Mouse (Mus musculus): ENCODE results near the gene Ucn2.

Gene Ucn2

GRCm38 (mm10) chr9:108992620-108993361 is 7.0 kb downstream of the Ucn2 start:
- no peak for DNase-seq

DNA sequence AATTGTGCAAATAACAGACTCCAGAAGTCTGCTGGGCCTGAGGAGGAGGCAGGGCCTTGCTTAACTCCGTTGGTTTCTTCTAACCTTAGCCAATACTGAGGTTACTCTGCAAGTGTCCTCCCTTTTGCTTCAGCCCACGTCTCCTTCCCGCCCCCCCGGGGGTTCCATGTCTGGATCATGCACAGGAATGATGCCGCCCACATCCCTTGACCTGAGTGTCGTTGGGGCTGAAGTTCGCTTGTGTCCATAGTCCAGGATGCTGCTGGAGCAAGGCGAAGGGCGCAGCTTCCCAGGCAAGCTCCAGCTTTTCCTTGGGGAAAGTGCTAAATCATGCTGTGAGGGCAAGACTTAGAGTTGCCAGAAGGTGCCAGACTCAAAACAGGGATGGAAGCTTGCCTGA is 10.6 kb downstream of the Ucn2 start:
- peak; percentile 86 for DNase-seq

DNA sequence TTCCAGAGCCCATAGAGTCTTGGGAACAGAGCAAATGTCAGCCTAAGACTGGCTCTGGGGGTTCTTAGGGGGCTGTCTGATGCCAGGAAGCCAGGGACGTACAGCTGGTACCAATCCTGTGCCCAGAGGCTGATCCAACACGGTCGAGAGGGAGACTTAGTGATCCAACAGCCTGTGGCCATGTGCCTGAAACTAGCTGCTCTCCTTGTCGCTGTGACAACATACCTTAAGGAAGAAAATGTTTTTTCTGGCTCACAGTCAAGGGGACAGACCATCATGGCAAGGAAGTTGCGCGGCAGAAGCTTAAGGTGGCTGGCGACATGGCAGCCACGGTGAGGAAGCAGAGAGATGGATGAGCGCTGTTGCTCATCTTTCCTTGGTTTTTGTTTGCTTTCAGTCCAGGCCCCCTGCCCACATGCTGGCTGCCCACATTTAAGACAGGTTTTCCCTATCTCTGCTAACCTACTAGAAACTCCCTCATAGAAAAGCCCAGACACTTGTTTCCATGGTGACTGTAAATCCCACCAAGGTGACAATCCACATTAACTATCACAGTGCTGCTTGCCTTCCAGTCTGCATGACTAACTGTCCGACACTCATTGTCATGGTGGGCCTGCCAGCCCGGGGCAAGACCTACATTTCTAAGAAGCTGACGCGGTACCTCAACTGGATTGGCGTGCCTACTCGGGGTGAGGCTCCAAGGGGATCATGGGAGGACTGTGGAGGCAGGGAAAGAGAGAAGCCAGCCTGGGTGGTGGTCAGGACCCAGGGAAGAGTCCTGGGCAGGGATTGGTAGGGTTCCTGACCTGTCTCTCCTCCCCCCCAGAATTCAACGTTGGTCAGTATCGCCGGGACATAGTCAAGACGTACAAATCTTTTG is 12.7 kb downstream of the Ucn2 start:
- no peak for DNase-seq

DNA sequence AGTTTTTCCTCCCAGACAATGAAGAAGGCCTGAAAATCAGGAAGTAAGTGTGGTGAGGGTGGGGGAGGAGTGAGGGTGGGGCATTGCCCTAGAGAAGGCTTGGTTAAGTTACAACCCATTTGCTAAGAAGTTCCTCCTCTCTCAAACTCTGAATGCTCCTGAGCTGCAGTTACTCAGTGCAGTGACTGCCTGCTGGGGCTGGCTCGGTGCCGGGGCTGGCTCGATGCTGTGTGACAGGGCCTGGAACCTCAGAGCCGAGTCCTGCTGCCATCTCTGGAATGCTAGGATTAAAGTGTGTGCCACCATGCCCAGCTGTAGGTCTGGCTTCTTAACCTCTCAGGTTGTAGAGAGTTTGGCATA is 13.3 kb downstream of the Ucn2 start:
- DNase-seq = peak in 1 of 2 experiments; percentile 63

DNA sequence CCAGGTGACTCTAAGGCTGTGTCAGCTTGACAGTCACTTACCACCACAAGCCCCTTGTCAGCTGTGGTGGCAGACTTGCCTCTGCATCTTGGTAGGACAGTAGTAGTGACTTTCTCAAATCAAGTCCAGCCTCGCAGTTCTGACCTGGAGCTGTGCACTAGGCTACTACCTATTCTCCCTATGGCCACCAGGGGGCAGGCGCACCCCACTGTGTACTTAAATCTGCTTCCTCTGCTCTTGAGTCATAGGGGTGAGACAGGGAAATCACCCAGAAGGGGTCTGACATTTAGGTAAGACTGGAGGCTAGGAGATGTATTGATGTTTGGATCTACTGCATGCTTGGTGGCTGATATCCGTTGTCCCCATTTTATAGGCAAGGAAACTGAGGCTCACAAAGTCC is 14.9 kb downstream of the Ucn2 start:
- DNase-seq = peak; percentile 72 to 85

DNA sequence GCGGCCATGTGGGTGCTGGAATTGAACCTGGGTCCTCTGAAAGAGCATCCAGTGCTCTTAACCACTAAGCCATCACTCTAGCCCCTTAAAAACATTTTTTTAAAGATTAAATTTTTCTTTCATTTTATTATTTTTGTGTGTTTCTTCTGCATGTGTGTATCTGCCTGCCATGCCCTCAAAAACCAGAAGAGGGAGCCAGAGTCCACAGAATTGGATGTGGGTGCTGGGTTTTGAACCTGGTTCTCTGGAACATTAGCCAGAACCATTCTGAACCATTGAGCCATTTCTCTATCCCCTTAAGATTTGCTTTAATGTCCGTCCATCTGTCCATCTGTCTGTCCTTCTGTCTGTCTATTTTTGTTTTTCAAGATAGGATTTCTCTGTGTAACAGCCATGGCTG is 17.4 kb downstream of the Ucn2 start:
- peak; percentile 46 to 75 for DNase-seq

- DNase-seq = peak in 1 of 2 experiments; percentile 50
Observed at GRCm38 (mm10) chr9:109007025-109007780, 21.4 kb downstream of the Ucn2 start.

DNA sequence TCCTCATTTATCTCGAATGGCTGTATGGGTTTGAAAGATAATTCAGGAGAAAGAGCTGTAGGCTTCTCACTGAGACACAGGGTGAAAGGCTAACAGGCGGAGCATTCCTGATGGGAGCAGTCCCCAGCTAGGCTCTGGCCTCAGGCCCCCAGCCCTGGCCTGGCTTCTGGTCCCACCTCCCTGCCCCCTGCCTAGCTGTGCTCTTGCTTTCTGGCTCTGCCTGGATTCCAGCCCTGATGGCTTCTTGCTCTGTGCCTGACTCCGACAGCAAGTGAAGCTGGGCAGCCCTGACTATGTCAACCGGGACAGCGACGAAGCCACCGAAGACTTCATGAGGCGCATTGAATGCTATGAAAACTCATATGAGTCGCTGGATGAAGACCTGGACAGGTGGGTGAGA is 22.3 kb downstream of the Ucn2 start:
- DNase-seq = no peak

- DNase-seq = no peak
Observed at GRCm38 (mm10) chr9:109008994-109009635, 23.3 kb downstream of the Ucn2 start.

DNA sequence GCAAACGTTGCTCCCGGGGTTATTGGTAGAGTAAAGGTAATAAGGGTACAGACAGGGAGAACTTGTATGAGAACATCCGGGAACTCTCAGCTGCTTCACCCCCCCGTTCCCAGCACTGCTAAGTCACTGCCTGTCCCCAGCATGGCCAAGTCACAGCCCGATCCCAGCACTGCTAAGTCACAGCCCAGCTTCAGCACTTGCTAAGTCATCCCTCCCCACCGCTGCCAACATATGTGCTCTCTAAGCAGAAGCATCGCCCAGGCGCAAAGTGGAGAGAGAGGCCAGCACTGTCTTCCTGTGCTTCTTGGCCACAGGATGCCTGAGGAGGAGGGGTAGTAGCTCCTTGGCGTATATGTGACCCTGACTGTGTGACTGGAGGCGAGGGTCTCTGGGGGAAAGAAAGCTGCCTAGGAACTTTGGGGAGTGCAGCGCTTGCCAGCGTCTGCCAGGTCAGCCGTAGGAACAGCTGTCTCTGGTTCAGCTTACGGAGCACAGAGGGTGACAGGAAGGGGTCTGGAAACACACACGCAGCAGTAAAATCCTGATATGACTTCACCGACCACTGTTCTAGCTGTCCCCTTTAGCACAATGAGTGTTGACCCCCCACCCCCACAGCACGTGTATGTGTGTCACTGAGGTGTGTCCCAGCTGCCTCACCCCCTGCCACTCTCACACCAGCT is 24.0 kb downstream of the Ucn2 start:
- no peak for DNase-seq

DNA sequence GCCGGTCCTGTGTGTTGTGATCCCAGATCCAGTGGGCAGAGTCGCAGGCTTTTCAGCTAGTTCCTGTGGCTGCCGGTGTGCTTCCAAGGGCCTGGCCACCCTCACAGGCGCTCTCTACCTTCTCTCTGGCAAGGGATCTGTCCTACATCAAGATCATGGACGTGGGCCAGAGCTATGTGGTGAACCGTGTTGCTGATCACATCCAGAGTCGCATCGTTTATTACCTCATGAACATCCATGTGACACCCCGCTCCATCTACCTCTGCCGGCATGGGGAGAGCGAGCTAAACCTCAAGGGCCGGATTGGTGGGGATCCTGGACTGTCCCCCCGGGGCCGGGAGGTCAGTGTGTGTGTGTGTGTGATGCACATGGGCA is 24.5 kb downstream of the Ucn2 start:
- DNase-seq = no peak

GRCm38 (mm10) chr9:109015397-109015796 is 29.6 kb downstream of the Ucn2 start:
- DNase-seq = no peak

GRCm38 (mm10) chr9:109016973-109017604 is 31.3 kb downstream of the Ucn2 start:
- DNase-seq = no peak

GRCm38 (mm10) chr9:109021428-109021827 is 35.6 kb downstream of the Ucn2 start:
- DNase-seq = no peak

DNA sequence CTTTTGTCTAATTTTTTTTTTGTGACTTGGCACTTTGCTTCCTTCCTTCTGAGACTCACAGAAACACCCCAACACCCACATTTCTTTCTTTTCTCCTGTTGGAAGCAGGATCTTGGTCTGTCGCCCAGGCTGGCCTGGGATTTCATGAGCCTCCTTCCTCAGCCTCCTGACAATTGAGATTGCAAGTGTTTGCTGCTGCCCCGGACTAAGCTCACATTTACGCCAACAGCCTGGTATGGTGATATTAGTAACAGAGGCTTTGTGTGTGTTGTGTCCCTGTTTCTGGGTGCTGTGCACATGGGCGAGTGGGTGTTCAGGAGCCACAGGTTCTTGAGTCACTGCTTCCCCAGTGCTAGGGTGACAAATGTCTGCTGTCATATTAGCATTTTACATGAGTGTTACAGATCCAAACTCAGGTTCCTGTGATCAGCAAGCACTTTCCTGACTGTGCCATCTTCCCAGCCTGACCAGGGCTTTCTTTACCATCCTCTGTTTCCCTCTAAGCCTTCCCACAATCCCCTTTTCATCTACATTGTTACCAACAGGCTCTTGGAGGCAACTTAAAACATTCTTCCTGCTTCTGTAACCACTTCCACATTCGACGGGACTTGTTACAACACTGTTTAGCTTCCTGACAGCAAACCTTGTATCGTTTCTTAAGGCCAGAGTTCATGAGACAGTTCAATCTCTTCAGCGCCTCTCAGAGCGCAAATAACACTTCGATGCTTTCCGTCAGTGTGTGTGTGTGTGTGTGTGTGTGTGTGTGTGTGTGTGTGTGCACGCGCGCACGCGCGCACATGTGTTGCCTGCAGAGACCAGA is 37.3 kb downstream of the Ucn2 start:
- DNase-seq = no peak

DNA sequence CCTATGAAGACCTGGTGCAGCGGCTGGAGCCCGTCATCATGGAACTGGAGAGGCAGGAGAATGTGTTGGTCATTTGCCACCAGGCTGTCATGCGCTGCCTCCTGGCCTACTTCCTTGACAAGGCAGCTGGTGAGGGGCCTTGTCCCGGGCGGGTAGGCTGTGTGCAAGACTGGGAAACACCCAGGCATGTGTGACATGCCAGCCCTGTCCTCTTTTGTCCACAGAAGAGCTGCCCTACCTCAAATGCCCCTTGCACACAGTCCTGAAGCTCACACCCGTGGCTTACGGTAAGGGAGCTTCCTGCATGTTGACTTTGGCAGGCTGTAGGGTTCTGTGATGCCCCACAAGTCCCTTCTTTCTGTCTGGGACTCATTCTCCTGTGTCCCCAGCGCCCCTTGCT is 41.7 kb downstream of the Ucn2 start:
- no peak for DNase-seq

DNA sequence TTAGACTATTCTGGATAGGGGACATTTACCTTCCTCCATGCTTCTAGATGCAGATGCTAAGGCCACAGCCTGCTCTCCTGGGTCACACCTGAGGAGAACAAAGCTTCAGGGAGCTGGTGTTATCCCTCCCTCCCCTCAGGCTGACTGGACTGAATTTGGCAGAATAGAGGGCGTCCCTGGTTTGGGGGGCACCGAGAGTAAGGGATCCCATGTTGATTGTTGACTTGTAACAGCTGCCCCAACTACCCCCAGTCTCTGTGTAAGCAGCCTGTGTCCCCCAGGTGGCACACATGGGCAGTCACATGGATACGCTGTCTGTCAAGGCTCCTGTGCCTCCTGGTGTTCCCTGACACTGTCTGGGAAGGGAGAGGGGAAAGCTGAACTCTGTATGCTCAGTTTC is 42.6 kb downstream of the Ucn2 start:
- no peak for DNase-seq

GRCm38 (mm10) chr9:109028919-109029318 is 43.1 kb downstream of the Ucn2 start:
- no peak for DNase-seq

DNA sequence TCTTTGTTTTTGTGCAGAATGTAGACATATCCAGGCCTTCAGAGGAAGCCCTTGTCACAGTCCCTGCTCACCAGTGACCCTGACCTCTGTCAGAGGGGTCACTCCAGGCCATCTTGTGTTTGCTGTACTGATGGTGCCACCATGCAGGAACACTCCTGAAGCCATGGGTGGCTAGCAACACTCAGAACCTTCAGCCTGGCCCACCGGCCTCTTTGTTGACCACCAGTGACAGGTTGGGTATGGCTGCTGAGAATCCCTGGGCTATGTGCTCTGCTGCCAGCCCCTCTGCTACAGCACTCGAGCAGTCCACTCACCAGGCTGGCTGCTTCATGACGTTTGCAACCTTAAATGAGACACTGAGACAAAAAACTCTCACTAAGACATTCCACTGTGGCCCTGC is 44.5 kb downstream of the Ucn2 start:
- DNase-seq = no peak

GRCm38 (mm10) chr9:109031001-109031400 is 45.2 kb downstream of the Ucn2 start:
- no peak for DNase-seq

DNA sequence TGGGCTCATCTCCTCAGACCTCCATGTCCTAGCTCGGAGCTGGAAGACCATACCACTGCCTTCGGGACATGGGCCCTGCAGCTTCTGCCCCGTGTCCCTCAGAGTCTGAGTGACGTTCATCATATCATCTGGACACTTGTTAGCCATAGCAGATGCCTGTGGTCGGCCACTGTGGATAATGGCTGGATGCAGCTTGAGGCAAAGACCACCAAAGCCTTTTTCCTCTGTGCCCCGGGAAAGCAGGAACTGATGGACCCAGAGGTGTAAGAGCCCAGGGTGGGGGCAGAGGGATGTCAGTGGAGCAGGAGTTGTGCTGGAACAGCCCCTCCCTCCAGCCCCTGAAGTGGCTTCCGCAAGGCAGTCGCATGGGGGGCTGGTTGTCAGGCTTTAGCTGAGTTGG is 45.9 kb downstream of the Ucn2 start:
- peak in 1 of 2 experiments; percentile 0 for DNase-seq
